Mouse (Mus musculus) olfactory bulb, adult 2 months (tissue): ENCODE measurements at regions not wholly inside any gene's neighbourhood (a gene's known extent, or its start where the extent isn't known, plus 50 kb on each side); places are given as distances from the start of the nearest gene placed in this dataset.

ENCODE experiments used
- CTCF ChIP-seq: fragments of 200-500 bp; IDR thresholded peaks from 2 replicates; pipeline ENCODE4 v1.5.1; 2012; ENCODE audit warnings: low read depth, mild to moderate bottlenecking, low read length, moderate library complexity; ENCODE audit not compliant: insufficient read depth
- POLR2A ChIP-seq: fragments of 200-500 bp; IDR thresholded peaks from 2 replicates; pipeline ENCODE4 v1.6.1; 2012; ENCODE audit warnings: mild to moderate bottlenecking, low read depth, low read length, moderate library complexity; ENCODE audit not compliant: insufficient read depth

GRCm38 (mm10) chr8:64488057-64488456, 204.8 kb downstream of the Cpe start:
- TF ChIP-seq CTCF: no peak
- no peak for TF ChIP-seq POLR2A
